Mouse (Mus musculus) testis, adult 2 months (tissue): ENCODE results near the gene Arsb.

Experiments
- CTCF ChIP-seq: fragments of 200-500 bp; IDR thresholded peaks from 2 replicates; pipeline ENCODE4 v1.5.1; 2012; ENCODE audit warnings: low read depth, mild to moderate bottlenecking, inconsistent platforms, low read length, moderate library complexity; ENCODE audit not compliant: control insufficient read depth, insufficient read depth, insufficient replicate concordance
- POLR2A ChIP-seq: fragments of 200-500 bp; IDR thresholded peaks from 2 replicates; pipeline ENCODE4 v1.6.1; 2012; ENCODE audit warnings: low read depth, mild to moderate bottlenecking, inconsistent platforms, low read length, moderate library complexity; ENCODE audit not compliant: control insufficient read depth

DNA sequence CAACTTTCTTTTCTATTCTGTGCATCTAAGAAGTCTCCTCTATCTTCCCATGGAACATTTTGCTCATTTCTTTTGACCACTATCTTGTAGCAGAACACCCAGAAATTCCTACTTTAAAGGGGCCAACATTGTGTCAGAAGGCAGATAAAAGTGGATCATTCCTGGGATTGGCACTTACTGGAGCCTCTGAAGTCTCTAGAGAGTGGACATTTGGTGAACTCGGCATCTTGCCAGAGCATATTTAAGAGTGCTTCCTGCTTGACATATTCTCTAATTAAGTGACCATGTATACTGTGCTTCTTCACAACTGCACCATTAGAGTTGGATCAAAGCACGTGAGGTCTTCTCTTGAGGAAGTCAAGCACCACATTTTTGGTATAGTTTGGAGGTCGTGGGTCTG, 201.0 kb downstream of the Arsb start:
- TF ChIP-seq POLR2A (no peak), CTCF (no peak)
